Mouse (Mus musculus) forebrain, embryonic 14.5 days (tissue): ENCODE data around the gene Mical1. TPM values are rescaled to one million over a fixed set of nuclear protein-coding genes. Genes with fewer than 3 reads are reported as not detected.
A peak's percentile ranks its signal among the peaks of the same experiment; 100 is the strongest.
"Not testable (repeated sequence)": the region's sequence is repeated elsewhere in the genome, so short reads cannot be mapped to it uniquely, and the experiment has no call there.

Source experiments
- ATAC-seq: fragments of 200-750 bp; cut with Nextera tagmentation; 2 replicates; pipeline ENCODE4 v1.8.0; 2017; ENCODE audit warnings: mild to moderate bottlenecking, moderate library complexity
- DNase-seq: peaks from one replicate; pipeline ENCODE4 v3.0.0-alpha.2; 2015; ENCODE audit warnings: low spot score
- H3K27ac ChIP-seq: fragments of 300-500 bp; sonication (generic); 2 replicates; pipeline ENCODE4 v1.5.1; 2014; ENCODE audit warnings: low read depth, mild to moderate bottlenecking, control low read depth, low read length, moderate library complexity
- H3K27me3 ChIP-seq: fragments of 300-500 bp; sonication (generic); replicated peaks from 2 replicates; pipeline ENCODE4 v1.6.1; 2014; ENCODE audit warnings: low read length, control low read depth, mixed read lengths; ENCODE audit not compliant: control insufficient read depth, insufficient read depth
- H3K36me3 ChIP-seq: fragments of 300-500 bp; sonication (generic); 2 replicates; pipeline ENCODE4 v1.6.1; 2014; ENCODE audit warnings: low read length, control low read depth; ENCODE audit not compliant: control insufficient read depth, insufficient read depth
- H3K4me1 ChIP-seq: fragments of 300-500 bp; sonication (generic); 2 replicates; pipeline ENCODE4 v1.6.1; 2014; ENCODE audit warnings: antibody characterized with exemption, low read length, control low read depth; ENCODE audit not compliant: control insufficient read depth, insufficient read depth
- H3K4me2 ChIP-seq: fragments of 300-500 bp; sonication (generic); 2 replicates; pipeline ENCODE4 v1.6.1; 2014; ENCODE audit warnings: mild to moderate bottlenecking, control low read depth, low read length
- H3K4me3 ChIP-seq: fragments of 300-500 bp; sonication (generic); 2 replicates; pipeline ENCODE4 v1.5.1; 2014; ENCODE audit warnings: low read depth, low read length, control low read depth
- H3K9ac ChIP-seq: fragments of 300-500 bp; sonication (generic); 2 replicates; pipeline ENCODE4 v1.6.1; 2014; ENCODE audit warnings: mild to moderate bottlenecking, low read length, control low read depth, moderate library complexity
- H3K9me3 ChIP-seq: fragments of 300-500 bp; sonication (generic); replicated peaks from 2 replicates; pipeline ENCODE4 v1.6.1; 2016; ENCODE audit warnings: low read length, control low read depth, mixed read lengths; ENCODE audit not compliant: control insufficient read depth
- WGBS: fragments of 180-500 bp; shearing (Covaris S2); extraction: QIAGEN DNeasy Blood & Tissue Kit; methylation state at CpG from one replicate; pipeline ENCODE4 v1.1.7; 2014; 5-methylcytosine and 5-hydroxymethylcytosine counted together
- polyA plus RNA-seq: library from polyadenylated mRNA; unstranded; fragments of >200 nt; fragmentation: Nextera tagmentation; extraction: Ambion mirVana; gene quantifications from 2 replicates; pipeline ENCODE4 v1.2.1, GENCODE M21; 2014

Gene Mical1
- polyA plus RNA-seq, 1 experiment from 2014 or later, result 24.9 TPM

GRCm38 (mm10) chr10:41505446-41505845 lies 29.3 kb downstream of the Mical1 start:
- WGBS, result 3% methylated on average over 3 of the region's 3 CpGs
- H3K27me3 ChIP-seq, H3K27ac ChIP-seq, H3K4me1 ChIP-seq, H3K9ac ChIP-seq, H3K9me3 ChIP-seq, H3K36me3 ChIP-seq, H3K4me2 ChIP-seq, H3K4me3 ChIP-seq: not testable (repeated sequence)
- DNase-seq (peak; percentile 93), ATAC-seq (peak; percentile 74)

- Histone ChIP-seq H3K9me3 (no peaks in the 10 kb centered on the region), H3K4me3 (no peak overlapping the region), H3K9ac (no peak overlapping the region), H3K27ac (no peak overlapping the region), H3K4me2 (no peak overlapping the region), H3K27me3 (no peaks in the 10 kb centered on the region), H3K4me1 (no peaks in the 10 kb centered on the region), H3K36me3 (no peaks in the 10 kb centered on the region)
- 45% methylated on average over 2 of the region's 2 CpGs for WGBS
- ATAC-seq, result no peak
- no peak for DNase-seq
Observed at GRCm38 (mm10) chr10:41509160-41509559, 33.0 kb downstream of the Mical1 start.

DNA sequence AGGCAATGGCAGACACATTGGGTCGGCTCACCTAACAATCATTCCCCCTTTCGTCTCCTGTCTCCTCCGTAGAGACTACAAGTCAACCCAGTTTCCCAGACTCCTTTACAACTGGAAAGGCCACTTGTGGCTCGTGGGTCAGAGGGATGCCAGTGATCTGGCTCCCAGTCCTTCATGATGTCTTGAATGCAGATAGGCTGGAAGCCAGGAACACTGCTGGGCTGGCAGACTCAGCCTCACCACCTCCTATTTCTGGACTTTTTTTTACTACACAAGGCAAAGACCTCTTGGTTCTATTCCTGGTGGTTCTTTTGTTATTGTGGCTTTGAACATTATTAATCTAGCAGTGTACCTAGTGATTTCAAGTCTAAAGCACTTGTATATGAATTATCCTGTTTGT lies 38.2 kb downstream of the Mical1 start:
- Histone ChIP-seq H3K4me3 (no peak overlapping the region), H3K36me3 (no peaks in the 10 kb centered on the region), H3K27ac (no peak overlapping the region), H3K4me2 (no peak overlapping the region), H3K4me1 (no peaks in the 10 kb centered on the region), H3K27me3 (no peaks in the 10 kb centered on the region), H3K9ac (no peak overlapping the region), H3K9me3 (no peaks in the 10 kb centered on the region)
- DNase-seq (no peak), ATAC-seq (no peak)
- WGBS, result 76% methylated on average over 4 of the region's 4 CpGs

GRCm38 (mm10) chr10:41514921-41515320 lies 38.8 kb downstream of the Mical1 start:
- H3K4me2 ChIP-seq, result no peak overlapping the region
- ATAC-seq (no peak), DNase-seq (no peak)
- no peaks in the 10 kb centered on the region for H3K36me3 ChIP-seq
- H3K27me3 ChIP-seq, result no peaks in the 10 kb centered on the region
- H3K4me3 ChIP-seq, result no peak overlapping the region
- H3K9me3 ChIP-seq, result no peaks in the 10 kb centered on the region
- no peak overlapping the region for H3K9ac ChIP-seq
- no peaks in the 10 kb centered on the region for H3K4me1 ChIP-seq
- no peak overlapping the region for H3K27ac ChIP-seq

DNA sequence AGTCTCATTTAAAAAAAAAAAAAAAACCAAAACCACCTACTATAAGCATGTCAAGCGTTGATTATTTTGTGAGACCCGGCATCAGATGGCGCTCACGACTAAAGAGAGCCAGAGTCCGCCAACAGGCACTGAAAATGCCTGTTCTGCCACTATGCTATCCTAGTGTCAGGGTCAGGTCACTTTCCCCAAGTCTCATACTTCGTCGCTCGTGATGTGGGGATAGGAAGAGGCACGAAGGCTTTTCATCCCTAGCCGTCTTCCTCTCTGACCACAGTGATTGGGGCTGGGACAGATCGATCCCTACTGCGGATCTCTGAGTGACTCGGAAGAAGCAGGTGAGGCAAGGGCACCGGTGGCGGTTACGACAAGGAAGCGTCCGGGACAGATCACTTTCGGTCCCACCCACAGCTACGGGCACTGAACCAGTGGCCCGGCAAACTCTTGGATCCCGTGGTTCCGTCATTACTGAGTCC lies 42.4 kb downstream of the Mical1 start:
- under 1% methylated on average over 23 of the region's 23 CpGs for WGBS
- H3K9ac ChIP-seq, result peak overlapping the region; percentile 92
- peaks cover 8% of the 10 kb centered on the region; the same call in 1 of the 2 replicates for H3K36me3 ChIP-seq
- H3K4me3 ChIP-seq, result peak overlapping the region; percentile 95
- H3K4me2 ChIP-seq, result peak overlapping the region; percentile 83
- DNase-seq (peak; percentile 85), ATAC-seq (peak; percentile 55)
- no peaks in the 10 kb centered on the region for H3K9me3 ChIP-seq
- no peaks in the 10 kb centered on the region for H3K27me3 ChIP-seq
- H3K27ac ChIP-seq, result peak overlapping the region; percentile 97
- H3K4me1 ChIP-seq, result peaks cover 16% of the 10 kb centered on the region

DNA sequence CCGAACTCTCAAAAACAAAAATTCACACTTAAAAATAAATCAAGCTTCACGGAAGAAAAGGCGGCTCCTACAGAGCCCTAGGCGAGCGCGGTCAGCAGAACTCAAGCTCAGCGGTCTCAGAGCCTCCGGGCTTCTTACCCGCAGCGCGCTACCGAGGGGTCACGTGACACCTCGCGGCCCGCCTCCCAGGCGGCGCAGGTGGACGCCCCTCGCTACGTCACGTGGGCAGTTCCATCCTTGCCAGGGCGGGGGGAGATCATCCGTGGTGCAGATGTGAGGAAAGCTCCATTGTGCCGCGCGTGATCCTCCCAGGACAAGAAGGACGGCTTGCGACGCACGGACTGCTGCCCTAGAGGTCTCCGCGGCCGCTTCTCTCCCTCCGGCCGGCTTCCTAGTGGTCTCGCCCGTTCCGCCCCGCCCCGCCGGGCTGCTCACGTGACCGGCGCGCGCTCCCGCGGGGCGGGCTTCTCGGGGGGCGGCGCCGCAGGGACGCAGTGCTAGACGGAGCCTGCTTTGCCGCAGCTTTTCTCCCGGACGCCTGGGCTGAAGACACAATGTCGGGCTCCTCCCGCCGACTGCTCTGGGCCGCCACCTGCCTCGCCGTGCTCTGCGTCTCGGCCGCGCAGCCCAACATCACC lies 43.0 kb downstream of the Mical1 start, which contains the start of gene Cd164:
Cd164 (plus strand) TSS at position 434 of the 638 bp plus-strand sequence.
- under 1% methylated on average over 69 of the region's 69 CpGs for WGBS
- H3K4me2 ChIP-seq, result peak within 1 kb of the TSS; percentile 83
- no peaks in the 10 kb centered on the region for H3K27me3 ChIP-seq
- ATAC-seq (peak; percentile 94), DNase-seq (peak; percentile 96)
- peak within 1 kb of the TSS; percentile 92 for H3K9ac ChIP-seq
- H3K27ac ChIP-seq, result peak within 1 kb of the TSS; percentile 97
- peaks cover 14% of the 10 kb centered on the region for H3K36me3 ChIP-seq
- peak within 1 kb of the TSS; percentile 95 for H3K4me3 ChIP-seq
- peaks cover 16% of the 10 kb centered on the region for H3K4me1 ChIP-seq
- H3K9me3 ChIP-seq, result no peaks in the 10 kb centered on the region

DNA sequence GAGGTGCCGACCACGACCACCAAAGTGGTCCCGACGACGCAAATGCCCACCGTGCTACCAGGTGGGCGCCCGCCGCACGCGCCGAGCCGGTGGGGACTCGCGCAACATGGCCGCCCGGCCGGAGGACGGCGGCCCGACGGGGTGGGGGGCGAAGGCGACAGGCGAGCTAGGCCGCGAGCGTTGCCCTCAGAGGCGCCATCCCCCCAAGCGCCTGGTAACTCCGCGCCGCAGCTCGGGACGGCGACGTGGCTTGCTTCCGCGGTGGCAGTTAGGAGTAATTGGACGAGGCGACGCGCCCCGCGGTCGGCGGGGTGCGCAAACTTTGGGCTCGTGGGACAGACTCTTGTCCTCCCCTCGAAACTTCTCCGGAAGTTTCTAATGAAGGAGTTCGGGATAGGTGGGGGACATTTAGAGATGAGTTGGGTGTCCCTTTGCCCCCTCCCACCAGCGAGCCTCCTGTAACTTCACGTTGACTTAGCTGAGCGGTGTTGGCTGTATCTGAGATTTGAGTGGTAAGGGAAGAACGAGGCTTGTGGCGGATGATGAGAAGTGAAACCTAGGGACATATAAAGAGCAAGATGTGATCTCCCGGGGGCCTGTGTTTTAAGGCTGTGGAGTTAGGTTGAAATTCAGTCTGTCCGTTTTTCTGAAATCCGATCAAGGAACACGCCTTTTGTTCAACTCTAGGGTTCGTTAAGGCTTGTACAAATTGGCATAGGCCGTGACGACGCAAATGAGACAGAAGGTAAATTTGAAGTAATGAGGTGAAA lies 43.7 kb downstream of the Mical1 start:
- Histone ChIP-seq H3K4me2 (peak overlapping the region; percentile 83), H3K9ac (peak overlapping the region; percentile 92), H3K27me3 (no peaks in the 10 kb centered on the region), H3K27ac (peak overlapping the region; percentile 97), H3K4me1 (peaks cover 18% of the 10 kb centered on the region), H3K4me3 (peak overlapping the region; percentile 95), H3K36me3 (peaks cover 17% of the 10 kb centered on the region), H3K9me3 (no peaks in the 10 kb centered on the region)
- WGBS, result under 1% methylated on average over 59 of the region's 65 CpGs
- DNase-seq (peak; percentile 51), ATAC-seq (peak; percentile 59)

- peaks cover 20% of the 10 kb centered on the region for H3K36me3 ChIP-seq
- no peaks in the 10 kb centered on the region for H3K9me3 ChIP-seq
- peaks cover 18% of the 10 kb centered on the region for H3K4me1 ChIP-seq
- peak overlapping the region; percentile 95 for H3K4me3 ChIP-seq
- DNase-seq (no peak), ATAC-seq (no peak)
- H3K9ac ChIP-seq, result peak overlapping the region; percentile 92
- H3K4me2 ChIP-seq, result peak overlapping the region; percentile 83
- no peak overlapping the region for H3K27ac ChIP-seq
- H3K27me3 ChIP-seq, result no peaks in the 10 kb centered on the region
- 5% methylated on average over 5 of the region's 5 CpGs for WGBS
Observed at GRCm38 (mm10) chr10:41520410-41520673, 44.2 kb downstream of the Mical1 start.

- H3K27ac ChIP-seq, result no peak overlapping the region
- no peak overlapping the region for H3K9ac ChIP-seq
- DNase-seq (no peak), ATAC-seq (no peak)
- WGBS, result 80% methylated on average over 3 of the region's 3 CpGs
- H3K27me3 ChIP-seq, result no peaks in the 10 kb centered on the region
- H3K4me1 ChIP-seq, result peaks cover 18% of the 10 kb centered on the region
- H3K9me3 ChIP-seq, result no peaks in the 10 kb centered on the region
- no peak overlapping the region for H3K4me3 ChIP-seq
- H3K4me2 ChIP-seq, result no peak overlapping the region
- H3K36me3 ChIP-seq, result peaks cover 35% of the 10 kb centered on the region
Observed at GRCm38 (mm10) chr10:41523386-41523785, 47.3 kb downstream of the Mical1 start.
